Mouse (Mus musculus) heart, adult 11 months (tissue): ENCODE data around the gene Uhrf1bp1l.

Experiments used
- DNase-seq: peaks from one replicate; pipeline ENCODE4 v3.0.0; 2022

The Uhrf1bp1l gene

DNA sequence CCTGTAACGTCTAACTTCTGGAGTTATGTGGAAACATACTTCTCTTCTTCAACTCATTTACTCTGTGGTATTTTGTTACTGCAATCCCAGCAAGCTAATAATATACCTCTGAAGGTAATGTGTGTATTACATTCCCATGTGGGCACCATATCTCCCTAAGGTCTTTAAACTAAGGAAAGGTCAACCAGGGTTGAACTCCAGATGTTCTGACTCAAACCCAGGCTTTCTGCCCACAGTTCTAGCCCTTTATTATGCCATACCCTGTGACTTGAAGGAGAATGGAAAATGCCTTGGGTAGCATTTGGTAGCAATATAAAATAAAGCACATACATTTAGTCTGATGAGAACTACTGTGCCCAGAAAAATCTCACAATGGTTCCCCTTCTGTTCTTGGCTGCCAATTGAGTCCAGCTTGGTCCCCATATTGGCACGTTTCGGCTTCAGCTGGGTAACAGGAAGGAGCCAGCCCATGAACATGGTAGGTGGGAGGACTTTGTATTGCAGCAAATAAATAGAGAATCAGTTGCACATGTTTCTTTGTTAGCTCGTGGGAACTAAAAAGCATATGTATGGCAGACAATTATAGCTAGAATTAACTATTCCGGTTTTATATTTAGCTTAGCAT lies 110.6 kb downstream of the Uhrf1bp1l start:
- peak; percentile 56 for DNase-seq

DNA sequence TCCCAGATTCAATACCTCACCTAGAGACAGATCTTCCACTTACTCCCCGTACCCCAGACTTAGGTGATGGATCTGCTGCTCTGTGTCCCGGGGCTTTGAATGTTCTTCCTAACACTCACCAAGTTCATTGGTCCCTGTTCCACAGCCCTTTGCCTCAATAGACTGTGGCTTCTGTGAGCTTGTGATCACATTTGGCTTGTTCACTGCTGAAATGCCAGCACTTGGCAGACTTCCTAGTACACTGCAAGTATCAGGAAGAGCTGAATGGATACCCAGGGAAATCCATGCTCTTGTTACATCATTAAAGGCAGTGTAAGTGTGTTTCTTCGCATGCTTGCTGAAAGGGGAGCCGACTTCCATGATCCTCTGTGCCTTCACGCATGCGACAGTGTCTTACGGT lies 111.5 kb downstream of the Uhrf1bp1l start:
- DNase-seq, result peak; percentile 90

DNA sequence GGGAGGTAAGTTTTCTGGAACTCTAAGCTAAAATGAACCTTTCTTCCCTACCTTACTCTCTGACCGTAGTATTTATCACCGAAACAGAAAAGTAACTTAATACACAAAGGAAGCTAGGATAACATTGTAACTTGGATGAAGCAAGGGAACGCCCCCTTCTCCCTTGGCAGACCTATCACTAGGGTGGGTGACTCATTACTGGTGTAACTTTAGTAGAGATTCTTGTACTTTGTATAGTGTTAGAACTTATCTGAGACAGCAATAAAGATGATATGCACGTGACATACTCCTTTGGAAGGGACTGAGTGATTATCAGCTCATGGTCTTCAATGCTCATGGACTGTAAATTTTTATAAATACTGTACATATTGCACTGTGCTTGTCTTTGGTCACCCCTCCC lies 123.4 kb downstream of the Uhrf1bp1l start:
- no peak for DNase-seq

DNA sequence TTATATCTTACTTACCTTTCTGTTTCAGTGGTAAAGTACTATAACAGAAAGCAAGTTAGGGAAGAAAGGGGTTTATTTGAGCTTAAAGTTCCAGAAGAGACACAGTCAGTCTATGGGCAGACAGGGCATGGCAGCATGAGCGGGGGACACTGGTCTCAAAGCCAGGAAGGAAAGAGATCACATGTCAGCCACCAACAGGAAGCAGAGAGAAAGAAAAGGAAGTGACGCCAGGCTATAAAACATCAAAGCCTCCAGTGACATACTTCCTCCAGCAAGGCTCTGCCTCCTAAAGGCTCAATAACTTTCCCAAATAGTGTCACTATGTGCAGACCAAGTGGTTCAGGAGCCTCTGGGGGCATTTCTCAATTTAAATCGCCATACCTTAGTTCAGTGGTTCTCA lies 124.0 kb downstream of the Uhrf1bp1l start:
- DNase-seq, result no peak
